Mouse (Mus musculus): Measurements from ENCODE around the gene Mbnl1.

The Mbnl1 gene

DNA sequence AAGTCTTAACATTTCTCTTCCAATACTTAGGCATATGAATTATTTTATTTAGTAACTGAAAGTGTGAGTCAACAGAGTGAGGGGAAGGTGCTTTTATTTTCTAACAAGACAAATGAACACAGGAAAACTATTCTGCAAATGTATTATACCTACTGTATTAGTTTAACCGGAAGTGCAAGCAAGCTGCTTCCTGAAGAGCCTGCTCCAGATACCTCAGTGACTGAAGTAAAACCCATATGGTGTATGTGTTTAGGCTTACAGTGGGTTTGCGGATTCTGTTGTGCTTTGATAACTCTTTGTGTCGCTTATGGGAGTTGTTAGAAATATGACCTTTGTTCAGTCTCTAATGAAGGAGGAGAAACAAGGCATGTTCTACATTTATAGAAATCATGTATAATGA is 46.7 kb downstream of the Mbnl1 start:
- no peak for DNase-seq (ENCODE audit: low spot score)

DNA sequence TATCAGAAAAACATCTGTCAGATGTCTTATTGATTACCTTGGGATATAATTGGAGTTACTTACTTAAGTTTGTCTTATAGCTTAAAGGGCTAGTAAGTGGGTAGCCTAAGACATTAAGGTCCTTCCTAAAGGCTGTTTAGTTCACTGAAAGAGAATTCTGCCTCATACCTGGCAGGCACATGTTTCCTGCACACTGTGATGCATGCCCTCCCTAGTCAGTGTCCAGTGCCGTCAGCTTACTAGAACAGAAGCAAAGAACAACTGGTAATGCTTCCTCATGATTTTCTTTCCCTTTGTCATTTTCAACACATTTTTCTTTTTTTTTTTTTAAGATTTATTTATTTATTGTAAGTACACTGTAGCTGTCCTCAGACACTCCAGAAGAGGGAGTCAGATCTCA is 51.5 kb downstream of the Mbnl1 start:
- no peak for DNase-seq (ENCODE audit: low spot score)

- no peak for DNase-seq (ENCODE audit: low spot score)
Observed at GRCm38 (mm10) chr3:60531286-60531685, 58.7 kb downstream of the Mbnl1 start.

DNA sequence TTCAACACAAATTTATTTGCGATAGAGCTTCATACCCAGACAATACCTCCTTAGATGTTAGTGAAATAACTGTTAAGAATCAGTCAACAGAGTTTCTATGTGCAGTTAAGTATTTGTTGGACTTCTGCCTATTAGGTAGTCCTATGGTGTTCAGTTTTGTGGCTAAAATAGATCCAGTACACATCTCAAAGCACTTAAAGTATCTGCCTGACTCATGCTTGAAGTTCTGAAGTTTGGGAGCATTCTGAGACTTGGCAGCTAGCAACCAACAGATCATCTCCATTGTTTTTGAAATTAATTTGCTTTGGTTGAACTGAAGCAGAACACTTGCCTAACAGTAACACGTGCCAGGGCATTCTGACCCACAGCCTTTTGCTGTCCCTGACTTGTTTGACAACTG is 59.2 kb downstream of the Mbnl1 start:
- no peak for DNase-seq (ENCODE audit: low spot score)

- no peak for DNase-seq (ENCODE audit: low spot score)
Observed at GRCm38 (mm10) chr3:60535224-60535623, 62.6 kb downstream of the Mbnl1 start.

DNA sequence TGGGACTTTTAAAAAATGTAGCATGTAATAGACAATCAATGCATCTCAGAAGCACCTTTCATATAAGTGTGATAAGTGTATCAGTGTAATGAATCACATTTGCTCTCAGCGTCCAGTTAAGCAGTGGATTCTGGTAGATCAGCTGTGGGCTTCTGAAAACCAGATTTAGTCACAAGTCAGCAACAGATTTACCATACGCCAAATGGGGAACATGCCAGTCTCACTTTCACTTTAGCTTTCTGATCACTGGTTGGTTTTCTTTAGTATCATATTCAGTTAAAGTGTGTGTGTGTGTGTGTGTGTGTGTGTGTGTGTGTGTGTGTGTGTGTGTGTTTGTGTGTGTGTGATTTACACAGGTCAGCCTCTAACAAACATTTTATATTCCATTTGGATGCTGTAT is 64.4 kb downstream of the Mbnl1 start:
- no peak for DNase-seq (ENCODE audit: low spot score)

DNA sequence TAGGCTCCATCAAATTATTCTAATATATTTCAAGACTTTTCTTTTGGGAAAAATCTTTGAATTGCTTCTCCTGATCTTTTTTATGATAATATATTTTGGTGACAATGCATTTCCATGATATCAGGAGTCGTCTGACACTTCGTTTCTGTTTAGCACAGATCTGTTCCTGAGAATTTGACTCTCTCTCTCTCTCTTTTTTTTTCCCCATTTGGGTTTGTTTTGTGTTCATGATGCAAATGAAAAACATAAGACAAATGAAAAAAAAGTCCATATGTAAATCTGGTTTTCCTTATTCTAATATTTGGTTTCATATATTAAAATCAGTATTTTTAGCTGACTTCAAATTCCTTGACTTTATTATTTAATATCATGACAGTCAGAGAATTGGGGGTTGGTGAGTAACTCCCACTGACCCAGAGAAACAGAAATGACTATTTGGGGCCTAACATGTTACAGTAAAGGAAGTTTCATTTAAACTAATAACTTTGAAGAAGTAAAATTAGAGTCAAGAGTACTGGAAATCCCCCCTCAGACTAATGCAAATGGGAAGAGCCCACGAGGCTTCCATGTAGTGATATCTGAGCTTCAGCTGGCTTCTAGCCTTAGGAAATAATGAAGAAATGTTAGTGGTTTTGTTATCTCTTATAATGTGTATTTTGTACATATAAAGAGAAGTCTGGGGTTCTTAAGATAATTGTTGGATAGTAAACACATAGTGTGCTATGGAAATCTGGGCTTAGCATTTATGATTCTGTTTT is 65.8 kb downstream of the Mbnl1 start:
- DNase-seq (ENCODE audit: low spot score) = no peak

DNA sequence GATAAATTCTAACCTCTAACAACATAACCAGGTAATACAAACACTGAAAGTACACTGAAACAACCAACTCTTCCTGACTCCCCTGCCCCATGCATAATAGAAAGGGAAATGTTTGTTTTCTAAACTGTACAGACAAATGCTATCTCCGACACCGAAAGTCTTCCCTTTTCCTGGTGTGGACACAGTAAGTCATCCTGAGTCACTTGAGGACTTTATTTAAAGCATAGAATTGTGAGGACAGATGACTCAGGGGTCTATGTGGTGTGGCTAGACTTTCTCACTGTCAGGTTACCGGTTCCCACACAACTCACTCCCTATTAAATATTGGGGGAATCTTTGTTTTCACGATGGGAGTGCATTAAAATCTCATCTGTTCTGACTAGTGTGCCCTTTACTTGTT is 68.5 kb downstream of the Mbnl1 start:
- no peak for DNase-seq (ENCODE audit: low spot score)

- no peak for DNase-seq (ENCODE audit: low spot score)
Observed at GRCm38 (mm10) chr3:60546196-60546595, 73.6 kb downstream of the Mbnl1 start.

- DNase-seq (ENCODE audit: low spot score) = no peak
Observed at GRCm38 (mm10) chr3:60546904-60547303, 74.3 kb downstream of the Mbnl1 start.

DNA sequence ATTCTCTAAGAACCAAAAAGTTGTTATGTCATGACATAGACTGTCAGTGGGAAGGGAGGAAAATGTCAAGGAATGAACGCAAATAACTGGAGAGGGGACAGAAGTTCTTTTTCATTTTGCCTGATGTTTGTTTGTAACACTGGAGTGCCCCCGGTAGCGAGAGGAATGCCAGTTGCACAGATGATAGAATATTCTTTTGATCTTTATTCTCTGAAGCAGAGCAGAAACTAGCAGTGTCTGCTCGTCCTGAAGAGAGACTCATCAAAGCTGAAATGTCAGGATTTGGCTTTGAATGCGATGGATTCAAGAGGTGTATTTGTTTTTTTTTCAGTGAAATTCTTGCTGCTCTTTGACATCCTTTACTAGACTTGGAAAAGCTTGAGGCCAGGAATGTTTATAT is 77.9 kb downstream of the Mbnl1 start:
- DNase-seq (ENCODE audit: low spot score) = no peak

DNA sequence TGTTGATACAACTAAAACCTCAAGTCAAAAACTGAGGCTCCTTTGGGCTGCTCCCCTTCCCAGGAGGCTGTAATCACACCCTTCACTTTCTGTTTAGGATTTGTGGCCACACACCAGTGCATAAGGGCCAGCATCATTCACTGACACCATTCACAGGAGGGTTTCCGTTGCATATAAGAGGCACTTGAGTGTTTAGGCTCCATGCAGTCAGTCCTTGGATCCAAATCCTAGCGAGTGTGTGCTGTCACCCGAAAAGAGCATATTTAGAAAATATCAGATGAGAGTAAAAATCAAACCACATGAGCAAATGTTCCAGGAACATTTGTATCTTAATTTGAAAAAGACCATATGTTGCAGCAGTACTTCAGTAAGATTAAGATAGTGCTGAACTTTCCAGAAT is 79.0 kb downstream of the Mbnl1 start:
- no peak for DNase-seq (ENCODE audit: low spot score)

DNA sequence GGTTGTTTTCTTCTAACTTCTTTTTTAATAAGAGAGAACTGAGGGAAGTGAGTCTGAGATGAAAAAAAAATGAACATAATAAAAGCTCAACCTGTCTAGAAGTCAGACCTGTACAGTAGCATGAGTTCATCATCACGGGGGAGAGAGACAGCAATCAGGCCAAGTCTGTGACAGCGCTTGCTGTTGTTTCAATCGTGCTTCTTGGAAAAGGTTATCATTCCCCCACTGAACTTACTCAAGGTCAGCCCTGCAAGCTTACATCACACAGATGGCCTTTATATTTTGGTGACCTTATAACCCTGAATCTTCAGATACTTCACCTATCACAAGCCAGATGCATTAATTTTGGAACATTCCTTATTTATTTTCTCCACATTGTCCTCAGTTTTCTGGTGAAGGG is 80.4 kb downstream of the Mbnl1 start:
- no peak for DNase-seq (ENCODE audit: low spot score)

DNA sequence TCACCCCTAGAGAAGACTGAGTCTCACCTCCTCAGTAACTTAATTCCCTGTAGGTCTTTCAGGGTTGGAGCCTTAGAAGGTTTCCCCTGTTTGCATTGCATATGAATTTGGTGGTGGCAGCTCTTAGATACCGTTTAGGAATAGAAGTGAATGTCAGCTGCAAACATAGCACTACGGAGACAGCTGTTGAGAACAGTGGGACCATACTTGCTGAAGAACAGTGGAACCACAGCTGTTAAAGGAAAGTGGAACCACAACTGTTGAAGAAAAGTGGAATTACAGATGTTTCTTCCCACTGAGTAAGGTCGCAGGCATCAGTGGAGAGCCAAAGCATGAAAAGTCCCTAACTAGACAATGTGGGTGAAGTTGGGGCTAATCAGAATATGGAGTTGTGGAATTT is 84.0 kb downstream of the Mbnl1 start:
- no peak for DNase-seq (ENCODE audit: low spot score)

DNA sequence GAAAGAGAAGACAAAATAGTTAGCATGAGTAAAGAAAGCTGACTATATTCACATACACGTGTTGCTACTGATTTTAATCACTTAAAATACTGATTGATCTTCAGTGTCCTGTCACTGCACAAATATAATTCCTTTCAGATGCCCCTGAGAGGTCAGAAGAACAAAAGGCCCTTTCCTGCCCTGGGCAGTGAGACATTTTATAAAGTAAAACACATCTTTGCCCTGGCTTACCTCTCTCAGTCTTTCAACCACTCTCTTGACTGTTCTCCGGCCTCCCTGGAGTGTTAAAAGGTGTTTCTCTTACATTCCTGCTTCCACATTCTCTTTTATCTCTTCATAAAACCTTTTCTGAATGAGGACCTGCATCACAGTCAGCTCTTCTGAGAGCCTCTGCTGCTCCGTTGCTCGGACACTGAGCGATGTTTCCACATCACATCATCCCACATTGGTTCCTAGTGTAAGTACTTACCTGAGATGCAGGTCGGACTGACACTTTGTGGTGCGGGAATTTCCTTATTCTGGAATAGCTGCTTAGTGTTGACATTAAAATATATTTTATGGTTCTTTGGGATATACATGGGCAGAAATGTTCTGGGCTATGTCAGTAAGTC is 85.7 kb downstream of the Mbnl1 start:
- DNase-seq (ENCODE audit: low spot score) = no peak

DNA sequence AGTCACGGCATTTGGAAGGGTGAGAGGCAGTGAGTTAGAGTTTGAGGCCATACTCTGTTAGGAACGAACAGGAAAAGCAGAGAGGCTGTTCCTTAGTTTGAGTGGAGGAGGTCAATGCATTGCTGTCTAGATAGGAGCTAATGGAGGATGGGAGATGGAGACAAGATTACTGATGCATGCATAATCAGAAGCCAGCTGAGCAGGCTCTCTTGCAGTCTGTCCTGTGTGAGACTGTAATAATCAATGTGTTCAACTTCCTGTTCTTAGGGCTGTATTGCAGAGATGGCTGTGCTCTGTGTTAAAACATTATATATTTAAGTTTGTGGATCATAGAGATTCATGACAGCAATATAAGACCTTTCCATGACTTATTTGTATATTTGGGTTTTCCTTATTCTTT is 87.1 kb downstream of the Mbnl1 start:
- no peak for DNase-seq (ENCODE audit: low spot score)

- DNase-seq (ENCODE audit: low spot score) = no peak
Observed at GRCm38 (mm10) chr3:60563529-60564243, 91.1 kb downstream of the Mbnl1 start.

GRCm38 (mm10) chr3:60564244-60564643 is 91.6 kb downstream of the Mbnl1 start:
- DNase-seq (ENCODE audit: low spot score) = no peak

- DNase-seq (ENCODE audit: low spot score) = no peak
Observed at GRCm38 (mm10) chr3:60565204-60565603, 92.6 kb downstream of the Mbnl1 start.

- peak; percentile 45 for DNase-seq (ENCODE audit: low spot score)
Observed at GRCm38 (mm10) chr3:60565950-60566349, 93.3 kb downstream of the Mbnl1 start.

GRCm38 (mm10) chr3:60568171-60568684 is 95.6 kb downstream of the Mbnl1 start:
- DNase-seq (ENCODE audit: low spot score) = no peak

DNA sequence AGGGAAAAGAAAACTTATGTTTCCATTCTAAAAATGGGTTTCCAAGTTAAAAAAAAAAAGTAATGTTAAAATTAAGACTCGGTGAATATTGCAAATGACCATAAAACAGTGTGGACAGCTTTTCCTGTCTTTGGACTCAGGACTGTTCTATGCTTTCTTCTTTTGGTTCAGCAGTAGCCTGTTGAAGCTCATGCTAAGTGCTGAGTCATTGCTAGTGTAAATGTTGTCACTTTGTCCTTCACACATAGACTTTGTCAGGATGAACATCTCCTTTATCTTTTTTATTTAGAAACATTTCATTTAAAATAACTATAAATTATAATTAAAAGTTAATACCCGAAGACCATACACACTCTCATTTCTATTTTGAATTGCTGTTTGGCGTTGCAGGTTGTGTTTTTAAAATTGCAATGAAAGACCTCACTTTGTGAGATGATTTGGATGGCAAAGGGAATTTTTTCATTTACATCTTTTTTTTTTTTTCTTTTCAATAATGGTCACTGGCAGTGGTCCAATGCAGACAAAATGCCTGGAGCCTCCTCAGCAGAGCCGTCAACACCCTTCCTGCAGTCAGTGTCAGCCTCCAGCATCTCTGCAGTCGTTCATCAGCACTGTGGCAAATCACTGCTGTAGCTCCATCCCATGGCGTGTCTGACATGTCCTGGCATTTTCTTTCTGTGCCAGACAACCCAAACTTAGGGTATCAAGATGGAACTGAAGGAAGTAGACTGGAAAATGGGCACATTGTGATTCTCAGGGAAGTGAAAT is 96.4 kb downstream of the Mbnl1 start:
- peak; percentile 56 for DNase-seq (ENCODE audit: low spot score)
